Mouse (Mus musculus): ENCODE measurements at regions not wholly inside any gene's neighbourhood (a gene's known extent, or its start where the extent isn't known, plus 50 kb on each side); places are given as distances from the start of the nearest gene placed in this dataset.

DNA sequence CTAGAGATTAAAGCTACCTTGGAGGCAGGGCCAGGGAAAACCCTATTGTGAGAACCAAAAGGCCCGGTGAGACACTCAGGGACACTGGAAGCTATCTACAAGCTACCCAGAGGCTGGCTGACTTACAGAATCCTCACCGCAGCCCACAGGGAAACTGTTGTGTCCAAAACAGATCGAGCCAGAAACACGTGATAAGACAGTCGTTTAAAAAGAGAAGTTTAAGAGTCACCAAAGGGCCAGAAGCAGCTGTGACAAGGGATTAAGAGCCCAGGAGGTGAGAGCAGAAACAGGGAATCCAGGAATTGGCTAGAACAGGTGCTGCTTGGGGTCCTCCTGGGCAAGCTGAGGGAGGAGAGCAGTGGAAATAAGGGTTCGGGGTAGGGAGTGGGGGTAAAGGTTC is 73.2 kb upstream of the Eif4g2 start:
- Histone ChIP-seq H3K9me3 (ENCODE audit: low read length) (no peaks in the 10 kb centered on the region), H3K4me3 (replicated peaks; ENCODE audit: low read length) (no peak overlapping the region), H3K36me3 (ENCODE audit: insufficient read depth, low read length) (no peaks in the 10 kb centered on the region), H3K27me3 (ENCODE audit: insufficient read depth, low read length) (peaks cover 13% of the 10 kb centered on the region; the same call in 1 of the 2 replicates), H3K4me1 (replicated peaks; ENCODE audit: low read depth, low read length) (no peaks in the 10 kb centered on the region)
- no peak for TF ChIP-seq NANOG (IDR thresholded peaks at IDR 0.05; ENCODE audit: borderline replicate concordance, low read length)
- no peak for TF ChIP-seq CTCF (conservative IDR thresholded peaks at IDR 0.05; ENCODE audit: low read length)
- no peak for TF ChIP-seq POU5F1 (IDR thresholded peaks at IDR 0.05; ENCODE audit: borderline replicate concordance, low read length)

DNA sequence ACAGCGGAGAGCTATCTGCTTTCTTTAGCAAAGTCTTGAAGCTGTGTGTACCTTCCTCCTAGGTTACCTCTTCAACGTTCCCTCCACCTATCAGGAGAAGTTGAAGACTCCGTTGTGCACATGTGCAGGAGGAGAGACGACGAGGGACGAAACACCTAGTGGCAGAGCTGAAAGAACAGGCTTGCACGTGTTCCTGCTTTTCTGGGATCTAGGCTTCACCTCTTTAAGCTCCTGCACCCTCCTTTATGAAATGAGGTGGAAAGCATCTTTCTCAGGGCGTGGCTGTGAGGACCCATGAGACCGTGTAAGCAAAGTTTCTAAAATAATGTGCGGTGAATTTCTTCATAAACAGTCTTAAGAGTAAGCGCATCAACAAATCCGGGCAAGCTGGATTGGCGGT is 71.4 kb upstream of the Eif4g2 start:
- TF ChIP-seq CTCF (conservative IDR thresholded peaks at IDR 0.05; ENCODE audit: low read length) (no peak), POU5F1 (IDR thresholded peaks at IDR 0.05; ENCODE audit: borderline replicate concordance, low read length) (no peak), NANOG (IDR thresholded peaks at IDR 0.05; ENCODE audit: borderline replicate concordance, low read length) (no peak)
- H3K4me3 ChIP-seq (replicated peaks; ENCODE audit: low read length), result no peak overlapping the region

DNA sequence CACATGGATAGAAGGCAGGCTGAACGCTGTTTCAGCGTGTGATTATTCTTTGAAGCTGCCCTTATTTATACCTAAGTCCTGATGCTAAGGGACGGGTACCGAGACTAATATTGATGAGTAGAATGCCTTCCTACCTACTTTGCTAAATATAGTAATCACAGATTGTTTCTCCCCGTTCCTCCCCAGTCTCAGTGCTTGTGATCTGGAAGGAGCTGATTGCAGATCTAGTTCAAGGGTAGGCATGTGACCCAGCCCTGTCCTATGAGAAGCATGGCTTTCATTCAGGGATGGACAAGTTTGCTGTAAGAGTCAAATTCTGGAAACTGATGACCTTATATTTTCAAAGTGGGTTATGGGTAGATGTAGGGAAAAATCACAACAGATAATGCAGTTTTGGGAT is 67.7 kb upstream of the Eif4g2 start:
- TF ChIP-seq CTCF (conservative IDR thresholded peaks at IDR 0.05; ENCODE audit: low read length) (no peak), POU5F1 (IDR thresholded peaks at IDR 0.05; ENCODE audit: borderline replicate concordance, low read length) (no peak), NANOG (IDR thresholded peaks at IDR 0.05; ENCODE audit: borderline replicate concordance, low read length) (no peak)
- Histone ChIP-seq H3K36me3 (ENCODE audit: insufficient read depth, low read length) (no peaks in the 10 kb centered on the region), H3K4me3 (replicated peaks; ENCODE audit: low read length) (no peak overlapping the region), H3K4me1 (replicated peaks; ENCODE audit: low read depth, low read length) (no peaks in the 10 kb centered on the region), H3K9me3 (ENCODE audit: low read length) (no peaks in the 10 kb centered on the region), H3K27me3 (ENCODE audit: insufficient read depth, low read length) (peaks cover 11% of the 10 kb centered on the region; the same call in 1 of the 2 replicates)

More for the DNA sequence above, 71.4 kb upstream of the Eif4g2 start:
- H3K4me1 ChIP-seq (replicated peaks; ENCODE audit: low read depth, low read length), result no peaks in the 10 kb centered on the region
- H3K36me3 ChIP-seq (ENCODE audit: insufficient read depth, low read length), result no peaks in the 10 kb centered on the region
- H3K27me3 ChIP-seq (ENCODE audit: insufficient read depth, low read length), result peaks cover 13% of the 10 kb centered on the region; the same call in 1 of the 2 replicates
- no peaks in the 10 kb centered on the region for H3K9me3 ChIP-seq (ENCODE audit: low read length)

DNA sequence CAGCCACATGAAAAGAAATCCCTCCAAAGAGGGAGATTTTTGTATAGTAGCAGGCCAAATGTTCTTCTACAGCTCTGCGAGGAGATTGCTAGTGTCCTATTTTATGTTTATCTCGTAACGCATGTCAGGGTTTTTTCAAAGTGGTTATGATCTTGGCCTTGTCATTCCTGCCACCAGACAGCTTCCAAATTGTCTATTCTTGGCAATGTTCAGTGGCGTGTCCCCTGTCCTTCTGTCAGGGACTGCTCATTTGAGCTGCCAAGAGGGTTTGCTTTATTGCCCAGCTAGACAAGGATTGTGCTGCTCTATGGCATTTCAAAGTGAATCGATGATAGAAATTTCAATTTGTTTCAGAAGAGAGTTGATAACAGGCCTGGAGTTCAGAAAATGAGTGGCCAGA is 67.3 kb upstream of the Eif4g2 start:
- peaks cover 11% of the 10 kb centered on the region; the same call in 1 of the 2 replicates for H3K27me3 ChIP-seq (ENCODE audit: insufficient read depth, low read length)

DNA sequence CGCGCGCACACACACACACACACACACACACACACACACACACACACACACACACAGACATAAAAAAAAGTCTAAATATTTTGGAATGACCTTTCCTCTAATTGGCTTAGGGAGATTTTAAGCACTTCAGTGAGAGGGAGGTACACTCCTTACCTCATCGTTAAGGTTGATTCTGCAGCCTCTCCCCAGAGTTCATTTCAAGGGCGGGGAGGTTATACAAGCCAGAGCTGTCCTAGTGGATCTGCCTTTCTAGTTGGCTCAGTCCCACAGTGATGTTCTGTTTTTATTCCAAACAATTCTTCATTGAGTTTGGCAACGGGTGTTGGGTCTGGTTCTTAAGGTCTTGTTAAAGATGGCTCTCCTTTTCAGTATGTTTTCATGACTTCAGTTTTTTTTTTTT is 64.8 kb upstream of the Eif4g2 start:
- TF ChIP-seq CTCF (conservative IDR thresholded peaks at IDR 0.05; ENCODE audit: low read length) (no peak), POU5F1 (IDR thresholded peaks at IDR 0.05; ENCODE audit: borderline replicate concordance, low read length) (no peak), NANOG (IDR thresholded peaks at IDR 0.05; ENCODE audit: borderline replicate concordance, low read length) (no peak)
- Histone ChIP-seq H3K9me3 (ENCODE audit: low read length) (no peaks in the 10 kb centered on the region), H3K27me3 (ENCODE audit: insufficient read depth, low read length) (0 out of 2 replicates have a peak, but pooled peaks cover 4% of the 10 kb centered on the region)

More for the DNA sequence above, 67.3 kb upstream of the Eif4g2 start:
- H3K4me1 ChIP-seq (replicated peaks; ENCODE audit: low read depth, low read length), result no peaks in the 10 kb centered on the region
- no peak for TF ChIP-seq POU5F1 (IDR thresholded peaks at IDR 0.05; ENCODE audit: borderline replicate concordance, low read length)
- TF ChIP-seq CTCF (conservative IDR thresholded peaks at IDR 0.05; ENCODE audit: low read length), result no peak
- TF ChIP-seq NANOG (IDR thresholded peaks at IDR 0.05; ENCODE audit: borderline replicate concordance, low read length), result no peak
- H3K9me3 ChIP-seq (ENCODE audit: low read length), result no peaks in the 10 kb centered on the region
- H3K4me3 ChIP-seq (replicated peaks; ENCODE audit: low read length), result no peak overlapping the region
- no peaks in the 10 kb centered on the region for H3K36me3 ChIP-seq (ENCODE audit: insufficient read depth, low read length)

DNA sequence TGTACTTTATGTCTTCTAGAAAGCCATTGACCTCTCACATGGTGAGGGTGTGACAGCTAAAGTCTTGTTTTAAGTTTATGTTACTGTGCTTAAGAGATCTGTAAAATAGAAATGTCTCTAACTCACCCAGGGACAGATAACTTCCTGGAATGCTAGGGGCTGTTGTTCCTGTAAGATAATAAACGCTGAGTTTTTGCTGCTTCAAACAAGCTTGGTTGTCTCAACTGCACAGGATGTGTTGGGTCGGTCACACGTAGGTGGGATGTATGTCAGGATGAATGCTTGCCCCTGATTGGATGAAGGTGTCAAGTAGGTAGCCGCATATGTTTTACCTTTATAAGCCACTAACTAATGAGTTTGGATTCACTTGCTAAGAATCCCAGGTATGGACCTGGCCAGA is 63.8 kb upstream of the Eif4g2 start:
- Histone ChIP-seq H3K4me3 (replicated peaks; ENCODE audit: low read length) (no peak overlapping the region), H3K36me3 (ENCODE audit: insufficient read depth, low read length) (no peaks in the 10 kb centered on the region), H3K9me3 (ENCODE audit: low read length) (no peaks in the 10 kb centered on the region), H3K4me1 (replicated peaks; ENCODE audit: low read depth, low read length) (no peaks in the 10 kb centered on the region), H3K27me3 (ENCODE audit: insufficient read depth, low read length) (no peaks in the 10 kb centered on the region)
- TF ChIP-seq CTCF (conservative IDR thresholded peaks at IDR 0.05; ENCODE audit: low read length) (no peak), NANOG (IDR thresholded peaks at IDR 0.05; ENCODE audit: borderline replicate concordance, low read length) (no peak), POU5F1 (IDR thresholded peaks at IDR 0.05; ENCODE audit: borderline replicate concordance, low read length) (no peak)

More for the DNA sequence above, 64.8 kb upstream of the Eif4g2 start:
- Histone ChIP-seq H3K4me1 (replicated peaks; ENCODE audit: low read depth, low read length) (no peaks in the 10 kb centered on the region), H3K36me3 (ENCODE audit: insufficient read depth, low read length) (no peaks in the 10 kb centered on the region), H3K4me3 (replicated peaks; ENCODE audit: low read length) (no peak overlapping the region)

DNA sequence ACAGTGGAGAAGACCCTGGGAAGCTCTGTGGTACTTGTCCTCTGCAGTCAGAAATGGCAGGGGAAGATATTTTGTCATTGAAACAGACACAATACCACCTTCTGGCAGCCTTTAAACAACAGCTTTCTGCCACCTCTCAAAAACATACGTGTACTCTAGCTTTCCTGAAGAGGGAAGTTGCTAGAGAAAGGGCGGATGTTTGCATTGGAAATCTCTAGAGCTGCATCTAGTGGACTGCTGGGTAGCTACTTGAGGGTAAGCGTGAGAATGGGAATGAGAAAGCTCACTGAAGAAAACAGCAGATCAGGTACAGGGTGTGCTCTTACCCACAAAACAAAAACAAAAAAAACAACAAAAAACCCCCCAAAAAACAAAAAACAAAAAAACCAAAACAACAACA is 61.4 kb upstream of the Eif4g2 start:
- no peak overlapping the region for H3K4me3 ChIP-seq (replicated peaks; ENCODE audit: low read length)
- H3K9me3 ChIP-seq (ENCODE audit: low read length), result no peaks in the 10 kb centered on the region
- no peaks in the 10 kb centered on the region for H3K36me3 ChIP-seq (ENCODE audit: insufficient read depth, low read length)
- H3K27me3 ChIP-seq (ENCODE audit: insufficient read depth, low read length), result no peaks in the 10 kb centered on the region
- TF ChIP-seq POU5F1 (IDR thresholded peaks at IDR 0.05; ENCODE audit: borderline replicate concordance, low read length) (no peak), CTCF (conservative IDR thresholded peaks at IDR 0.05; ENCODE audit: low read length) (no peak), NANOG (IDR thresholded peaks at IDR 0.05; ENCODE audit: borderline replicate concordance, low read length) (no peak)
- H3K4me1 ChIP-seq (replicated peaks; ENCODE audit: low read depth, low read length), result no peaks in the 10 kb centered on the region

DNA sequence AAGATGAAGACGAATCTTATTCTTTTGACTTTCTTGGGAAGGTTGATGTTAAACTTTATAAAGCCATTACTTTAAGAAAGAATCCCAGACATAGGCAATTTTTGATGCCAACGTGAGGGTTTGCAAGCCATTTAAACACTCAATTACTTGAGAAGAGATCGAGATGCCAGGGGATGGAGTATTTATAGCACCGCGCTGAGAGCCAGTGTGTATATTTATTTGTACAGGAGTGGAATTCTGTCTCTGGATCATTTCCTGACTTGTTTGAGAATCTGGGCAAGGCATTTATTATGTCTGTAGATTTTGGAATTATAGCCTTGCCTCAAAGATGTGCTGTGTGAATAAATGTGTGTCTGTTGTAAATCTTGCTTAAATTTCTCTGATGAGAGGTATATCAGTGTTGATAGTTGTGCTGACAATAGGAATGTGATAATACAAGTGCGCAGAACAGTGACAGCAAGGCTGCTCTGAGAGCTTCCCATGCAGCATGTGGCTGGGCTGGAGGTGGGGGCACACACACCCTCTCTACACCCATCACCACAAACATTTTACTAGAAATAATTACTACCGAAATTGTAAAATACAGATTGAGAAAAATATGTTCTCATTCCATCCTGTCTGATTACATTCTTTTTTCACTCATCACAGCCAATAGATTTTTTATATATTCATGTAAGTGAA is 58.6 kb upstream of the Eif4g2 start:
- H3K27me3 ChIP-seq (ENCODE audit: insufficient read depth, low read length), result no peaks in the 10 kb centered on the region; the same call in 1 of the 2 replicates
- no peaks in the 10 kb centered on the region for H3K4me1 ChIP-seq (replicated peaks; ENCODE audit: low read depth, low read length)
- no peak overlapping the region for H3K4me3 ChIP-seq (replicated peaks; ENCODE audit: low read length)
- H3K36me3 ChIP-seq (ENCODE audit: insufficient read depth, low read length), result no peaks in the 10 kb centered on the region
- no peak for TF ChIP-seq NANOG (IDR thresholded peaks at IDR 0.05; ENCODE audit: borderline replicate concordance, low read length)
- TF ChIP-seq CTCF (conservative IDR thresholded peaks at IDR 0.05; ENCODE audit: low read length), result no peak
- TF ChIP-seq POU5F1 (IDR thresholded peaks at IDR 0.05; ENCODE audit: borderline replicate concordance, low read length), result no peak
- no peaks in the 10 kb centered on the region for H3K9me3 ChIP-seq (ENCODE audit: low read length)

All from E14TG2a.4 (cell line).